Mouse (Mus musculus) cerebellum, postnatal 36 days (tissue): ENCODE measurements around the gene Fbxl8.
"Not testable (repeated sequence)": the region's sequence is repeated elsewhere in the genome, so short reads cannot be mapped to it uniquely, and the experiment has no call there.

Experiments
- DNase-seq, 2 experiments: peaks; one replicate each; pipeline ENCODE4 v3.0.0; 2021 to 2022; ENCODE audit warnings: mixed read lengths in 2 of 2

Gene Fbxl8

DNA sequence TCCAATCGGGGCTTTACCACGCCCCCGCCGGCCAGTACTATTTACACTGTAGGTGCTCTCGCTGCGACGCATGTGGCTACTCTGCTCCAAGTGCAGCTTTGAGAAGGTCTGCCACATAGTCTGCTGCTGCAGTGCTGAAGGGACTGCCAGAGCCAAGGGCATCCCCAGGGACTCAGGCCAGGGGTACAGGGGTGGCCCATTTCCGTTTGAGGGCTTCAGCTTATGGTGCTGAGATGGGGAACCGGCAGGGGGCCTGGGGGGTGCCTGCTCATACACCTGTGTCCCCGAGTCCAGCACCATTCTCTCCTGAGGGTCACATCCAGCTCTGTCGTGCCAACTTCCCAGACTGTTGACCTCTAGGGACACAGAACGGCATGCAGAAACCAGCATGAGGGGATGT is 21.1 kb downstream of the Fbxl8 start:
- peak in 1 of 2 experiments; percentile 22 for DNase-seq

- no peak for DNase-seq
Observed at GRCm38 (mm10) chr8:105286907-105287306, 22.5 kb downstream of the Fbxl8 start.

- no peak for DNase-seq
Observed at GRCm38 (mm10) chr8:105288231-105288630, 23.8 kb downstream of the Fbxl8 start.

DNA sequence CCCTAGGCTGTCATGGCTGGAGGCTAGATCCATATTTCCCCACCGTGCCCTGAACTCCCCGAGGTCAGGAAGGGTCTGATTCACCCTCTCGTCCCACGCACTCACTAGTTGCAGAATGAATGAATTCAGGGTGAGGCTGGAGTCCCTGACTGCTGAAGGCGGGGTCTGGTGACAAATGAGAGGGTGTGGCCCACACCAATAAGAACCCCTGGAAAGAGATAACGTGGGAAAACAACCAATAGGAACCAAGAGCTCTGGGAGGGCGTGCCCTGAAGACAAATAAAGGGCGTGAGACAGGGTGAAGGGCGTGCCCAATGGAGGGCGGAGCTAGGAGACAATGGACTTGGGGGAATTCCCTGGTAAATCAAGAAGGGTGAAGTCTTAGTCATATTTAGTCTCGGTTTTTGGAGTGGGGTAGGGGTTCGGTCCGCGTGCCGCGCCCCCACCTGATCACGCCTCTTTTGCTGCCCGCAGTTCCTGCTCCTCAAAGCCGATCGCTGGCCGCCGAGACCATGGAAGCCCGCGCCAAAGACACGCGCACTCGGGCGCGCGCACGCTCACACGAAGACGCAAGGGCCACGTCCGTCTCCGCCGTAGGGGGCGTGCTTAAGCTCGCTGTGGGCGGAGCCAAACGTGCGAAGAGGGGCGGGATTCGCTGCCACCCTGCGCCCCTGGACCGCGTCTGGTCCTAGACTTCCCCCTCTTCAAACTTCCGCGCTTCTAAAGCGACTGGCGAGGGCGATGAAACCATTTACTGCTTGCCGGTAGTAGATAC is 24.7 kb downstream of the Fbxl8 start:
- peak; percentile 95 to 96 for DNase-seq

- peak; percentile 62 to 66 for DNase-seq
Observed at GRCm38 (mm10) chr8:105289805-105290460, 25.5 kb downstream of the Fbxl8 start, which contains the start of gene 4931428F04Rik. Gene 4931428F04Rik, minus strand, starts transcription at chr8:105289864.

GRCm38 (mm10) chr8:105290554-105291314 is 26.3 kb downstream of the Fbxl8 start:
- peak; percentile 91 to 92 for DNase-seq

GRCm38 (mm10) chr8:105291364-105291763 is 26.9 kb downstream of the Fbxl8 start:
- not testable (repeated sequence) for DNase-seq

- not testable (repeated sequence) for DNase-seq
Observed at GRCm38 (mm10) chr8:105291802-105292201, 27.4 kb downstream of the Fbxl8 start.

GRCm38 (mm10) chr8:105292471-105292870 is 28.0 kb downstream of the Fbxl8 start:
- peak in 1 of 2 experiments; percentile 29 for DNase-seq

DNA sequence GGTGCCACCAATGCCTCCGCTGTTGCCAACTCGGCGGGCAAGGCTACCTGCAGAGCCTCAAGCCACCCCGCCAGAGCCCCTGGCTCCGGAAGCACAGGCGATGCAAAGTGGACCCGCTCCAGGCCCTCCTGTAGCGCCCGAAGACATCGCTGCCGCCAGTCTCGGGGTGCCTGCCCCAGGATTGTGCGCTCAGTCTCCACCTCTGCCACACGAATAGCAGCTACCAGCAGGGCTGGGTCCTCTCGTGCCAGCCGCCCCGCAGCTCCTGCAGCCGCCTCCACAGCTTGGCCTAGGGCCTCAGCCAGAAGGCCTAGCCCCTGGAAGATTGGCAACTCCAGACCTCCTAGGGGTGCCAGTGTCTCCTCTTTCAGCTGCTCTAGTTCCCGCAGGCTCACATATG is 29.0 kb downstream of the Fbxl8 start:
- DNase-seq, result peak; percentile 75 to 77

DNA sequence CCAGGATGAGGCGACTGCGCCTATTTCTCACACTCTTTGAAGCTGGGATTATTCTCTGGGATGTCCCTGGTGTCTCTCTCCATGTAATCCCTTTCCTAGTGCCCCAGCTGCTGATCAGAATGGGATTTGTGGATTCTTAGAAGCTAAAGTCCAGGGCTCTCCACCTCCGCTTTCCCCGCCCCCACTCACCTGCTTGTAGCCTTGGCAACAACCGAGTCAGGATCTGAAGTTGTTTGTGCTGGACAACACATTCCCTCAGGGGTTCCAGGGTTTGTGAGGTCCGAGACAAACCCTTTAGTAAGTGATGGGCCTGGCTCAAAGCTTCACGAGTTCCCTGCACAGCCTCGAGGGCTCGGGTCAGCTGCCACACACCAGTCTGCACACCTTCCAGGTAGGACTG is 30.3 kb downstream of the Fbxl8 start:
- DNase-seq, result no peak

DNA sequence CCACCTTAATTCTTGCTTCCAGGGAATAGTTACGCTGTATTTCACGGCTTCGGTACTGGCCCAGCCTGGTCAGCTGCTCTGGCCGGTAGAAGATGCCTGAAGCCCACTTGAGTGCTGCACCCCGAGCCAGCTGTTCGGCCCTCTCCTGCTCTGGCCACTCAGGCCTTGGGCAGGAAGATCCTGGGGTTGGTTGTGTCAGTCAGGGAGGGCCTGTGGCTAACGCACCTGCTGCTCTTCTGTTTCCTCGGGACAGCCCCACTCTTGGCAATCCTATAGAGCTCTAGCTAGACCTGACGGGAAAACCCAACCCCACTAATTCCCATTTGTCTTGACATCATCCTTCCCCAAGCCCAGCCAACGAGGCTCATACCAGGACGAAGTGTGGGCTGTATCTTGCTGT is 30.8 kb downstream of the Fbxl8 start:
- DNase-seq, result no peak

DNA sequence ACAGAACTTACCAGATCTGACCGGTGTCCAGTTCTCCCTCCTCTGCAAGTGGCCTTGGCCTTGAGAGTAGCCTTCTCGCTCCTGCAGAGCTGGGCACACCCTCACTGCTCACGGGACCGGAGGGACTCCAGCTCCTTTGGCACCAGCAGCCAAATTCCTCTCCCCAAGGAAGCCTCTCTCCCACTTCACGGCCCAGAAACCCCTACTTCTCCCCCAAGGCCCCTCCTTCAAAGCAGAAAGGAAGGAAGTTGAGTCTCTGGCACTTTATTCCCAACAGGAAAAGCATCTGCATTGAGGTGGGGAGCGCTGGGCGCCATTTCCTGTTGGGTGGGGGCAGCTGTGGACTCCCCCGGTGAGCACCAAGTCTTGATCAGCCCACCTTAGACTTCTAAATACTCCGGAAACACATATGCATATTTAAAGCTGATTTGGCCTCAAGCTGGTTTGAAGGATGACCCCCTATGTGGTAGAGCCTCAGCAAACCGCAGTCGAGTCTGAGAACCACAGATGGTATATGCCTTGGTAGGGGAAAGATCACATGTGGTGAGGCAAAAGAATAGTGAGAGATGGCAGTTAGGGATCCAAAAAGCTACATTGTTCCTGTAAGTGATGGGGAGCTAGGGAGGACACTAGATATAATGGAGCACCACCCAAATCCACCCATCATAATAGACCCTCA is 31.6 kb downstream of the Fbxl8 start, which contains the start of gene Exoc3l:
Exoc3l (minus strand) TSS at position 207 of the 679 bp plus-strand sequence.
- DNase-seq, result no peak

DNA sequence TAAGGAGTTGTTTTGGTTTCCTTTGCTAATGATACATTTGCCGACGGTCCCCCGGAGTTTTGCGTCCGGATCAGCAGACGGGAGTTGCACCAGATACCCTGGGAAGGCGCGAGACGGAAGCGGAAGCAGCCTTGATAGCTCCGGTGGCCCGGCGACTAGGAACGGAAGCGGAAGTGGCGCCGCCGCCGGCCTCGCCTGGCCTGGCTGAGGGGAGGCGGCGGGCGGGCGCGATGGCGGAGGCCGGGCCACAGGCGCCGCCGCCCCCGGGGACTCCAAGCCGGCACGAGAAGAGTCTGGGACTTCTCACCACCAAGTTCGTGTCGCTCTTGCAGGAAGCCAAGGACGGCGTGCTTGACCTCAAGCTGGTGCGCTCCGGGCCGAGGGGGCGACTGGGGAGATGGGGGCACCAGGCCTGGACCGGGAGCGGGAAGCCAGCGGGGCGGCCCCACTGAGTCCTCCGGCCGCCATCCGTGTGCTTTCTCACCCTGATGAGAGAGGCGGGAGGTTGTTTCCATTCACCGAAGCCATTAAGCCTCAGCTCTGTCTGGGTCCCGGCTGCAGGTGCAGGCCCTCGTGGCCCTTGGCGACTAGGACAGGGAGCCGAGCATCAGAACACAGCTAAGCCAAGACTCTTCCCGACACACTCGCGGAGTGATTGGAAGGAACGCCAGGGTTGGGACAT is 33.2 kb downstream of the Fbxl8 start, which contains the start of gene E2f4:
E2f4 (plus strand) TSS at position 153 of the 682 bp plus-strand sequence.
- DNase-seq, result peak; percentile 91 to 92

- no peak for DNase-seq
Observed at GRCm38 (mm10) chr8:105298351-105299252, 34.2 kb downstream of the Fbxl8 start.

- no peak for DNase-seq
Observed at GRCm38 (mm10) chr8:105299962-105300361, 35.5 kb downstream of the Fbxl8 start.

DNA sequence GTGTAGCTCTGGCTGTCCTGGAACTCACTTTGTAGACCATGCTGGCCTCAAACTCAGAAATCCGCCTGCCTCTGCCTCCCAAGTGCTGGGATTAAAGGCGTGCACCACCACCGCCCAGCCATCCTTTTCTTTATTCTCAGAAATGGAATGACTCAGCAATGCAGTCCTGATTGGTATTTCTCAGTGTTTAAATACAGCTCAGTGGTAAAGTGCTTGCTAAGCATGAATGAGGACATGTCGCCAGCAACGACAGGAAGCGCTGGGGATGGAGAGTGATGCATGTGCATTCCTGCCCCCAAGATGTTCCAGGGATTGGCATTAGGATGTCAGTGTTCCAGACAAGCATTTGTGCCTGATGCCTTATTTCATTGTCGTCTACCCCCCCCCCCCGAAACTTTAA is 38.9 kb downstream of the Fbxl8 start:
- DNase-seq, result no peak

- no peak for DNase-seq
Observed at GRCm38 (mm10) chr8:105303874-105304273, 39.4 kb downstream of the Fbxl8 start.

DNA sequence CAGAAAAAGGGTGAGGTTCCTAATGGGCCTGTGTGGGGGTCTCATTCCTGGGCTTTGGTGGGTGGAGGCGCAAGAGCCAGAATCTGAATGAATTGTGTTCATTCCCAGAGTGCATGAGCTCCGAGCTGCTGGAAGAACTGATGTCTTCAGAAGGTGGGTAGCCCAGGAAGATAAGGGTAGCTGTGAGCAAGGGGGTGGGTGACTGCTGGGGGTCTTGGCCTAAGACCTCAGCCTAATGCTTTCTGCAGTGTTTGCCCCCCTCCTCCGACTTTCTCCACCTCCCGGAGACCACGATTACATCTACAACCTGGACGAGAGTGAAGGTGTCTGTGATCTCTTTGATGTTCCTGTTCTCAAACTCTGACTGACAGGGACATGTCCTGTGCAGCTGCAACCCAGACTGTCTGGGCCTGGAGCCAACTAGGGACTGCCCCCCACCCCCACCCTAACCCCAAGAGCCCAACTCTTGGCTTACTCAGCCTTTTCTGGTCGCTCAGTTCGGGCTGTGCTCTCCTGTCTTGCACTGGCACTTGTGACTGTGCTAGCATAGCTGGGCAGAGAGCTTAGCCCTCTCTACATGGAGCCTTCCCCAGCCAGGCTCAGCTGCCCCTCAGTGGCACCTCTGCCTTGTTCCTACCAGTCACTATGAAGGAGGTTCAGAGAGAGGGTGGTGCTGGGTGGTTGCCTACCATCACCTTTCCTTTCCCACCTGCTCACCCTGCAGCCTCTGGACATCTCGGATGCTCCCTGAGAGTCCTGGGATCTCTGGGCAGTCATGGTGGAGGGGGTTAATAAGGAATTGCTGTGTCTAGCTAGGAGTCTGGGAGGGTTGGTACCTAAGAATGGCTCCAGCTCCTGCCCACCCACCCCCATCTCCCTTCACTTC is 40.1 kb downstream of the Fbxl8 start:
- DNase-seq, result no peak
